Mouse (Mus musculus) liver, embryonic 13.5 days (tissue): ENCODE data around the gene Hcfc1. TPM values are rescaled to one million over a fixed set of nuclear protein-coding genes. Genes with fewer than 3 reads are reported as not detected.

Experiments
- ATAC-seq: fragments of 200-750 bp; cut with Nextera tagmentation; 2 replicates; pipeline ENCODE4 v1.8.0; 2017; ENCODE audit warnings: low read depth, mild to moderate bottlenecking, moderate number of reproducible peaks, moderate library complexity
- DNase-seq: peaks from one replicate; pipeline ENCODE4 v3.0.0; 2022
- H3K27ac ChIP-seq: fragments of 300-500 bp; sonication (generic); 2 replicates; pipeline ENCODE4 v1.5.1; 2015; ENCODE audit warnings: moderate library complexity, mild to moderate bottlenecking, inconsistent platforms
- H3K27me3 ChIP-seq: fragments of 300-500 bp; sonication (generic); 2 replicates; pipeline ENCODE4 v1.6.1; 2015; ENCODE audit warnings: mild to moderate bottlenecking, inconsistent platforms
- H3K36me3 ChIP-seq: fragments of 300-500 bp; sonication (generic); 2 replicates; pipeline ENCODE4 v1.6.1; 2015; ENCODE audit warnings: mild to moderate bottlenecking, inconsistent platforms
- H3K4me1 ChIP-seq: fragments of 300-500 bp; sonication (generic); replicated peaks from 2 replicates; pipeline ENCODE4 v1.6.1; 2015; ENCODE audit warnings: inconsistent platforms
- H3K4me2 ChIP-seq: fragments of 300-500 bp; sonication (generic); 2 replicates; pipeline ENCODE4 v1.6.1; 2015; ENCODE audit warnings: inconsistent platforms, mild to moderate bottlenecking, moderate library complexity
- H3K4me3 ChIP-seq: fragments of 300-500 bp; sonication (generic); replicated peaks from 2 replicates; pipeline ENCODE4 v1.5.1; 2015; ENCODE audit warnings: mild to moderate bottlenecking, inconsistent platforms
- H3K9ac ChIP-seq: fragments of 300-500 bp; sonication (generic); 2 replicates; pipeline ENCODE4 v1.6.1; 2015; ENCODE audit warnings: mild to moderate bottlenecking, inconsistent platforms
- H3K9me3 ChIP-seq: fragments of 300-500 bp; sonication (generic); replicated peaks from 2 replicates; pipeline ENCODE4 v1.6.1; 2016; ENCODE audit warnings: inconsistent platforms
- WGBS: fragments of 180-500 bp; shearing (Covaris S2); methylation state at CpG from one replicate; pipeline ENCODE4 v1.1.7; 2015; ENCODE audit not compliant: insufficient replicate concordance; 5-methylcytosine and 5-hydroxymethylcytosine counted together
- polyA plus RNA-seq: library from polyadenylated mRNA; unstranded; fragments of >200 nt; fragmentation: Nextera tagmentation; extraction: Ambion mirVana; gene quantifications from 2 replicates; pipeline ENCODE4 v1.2.1, GENCODE M21; 2015

Hcfc1 gene
- 34.9 and 38.5 TPM in 2 replicates for polyA plus RNA-seq

DNA sequence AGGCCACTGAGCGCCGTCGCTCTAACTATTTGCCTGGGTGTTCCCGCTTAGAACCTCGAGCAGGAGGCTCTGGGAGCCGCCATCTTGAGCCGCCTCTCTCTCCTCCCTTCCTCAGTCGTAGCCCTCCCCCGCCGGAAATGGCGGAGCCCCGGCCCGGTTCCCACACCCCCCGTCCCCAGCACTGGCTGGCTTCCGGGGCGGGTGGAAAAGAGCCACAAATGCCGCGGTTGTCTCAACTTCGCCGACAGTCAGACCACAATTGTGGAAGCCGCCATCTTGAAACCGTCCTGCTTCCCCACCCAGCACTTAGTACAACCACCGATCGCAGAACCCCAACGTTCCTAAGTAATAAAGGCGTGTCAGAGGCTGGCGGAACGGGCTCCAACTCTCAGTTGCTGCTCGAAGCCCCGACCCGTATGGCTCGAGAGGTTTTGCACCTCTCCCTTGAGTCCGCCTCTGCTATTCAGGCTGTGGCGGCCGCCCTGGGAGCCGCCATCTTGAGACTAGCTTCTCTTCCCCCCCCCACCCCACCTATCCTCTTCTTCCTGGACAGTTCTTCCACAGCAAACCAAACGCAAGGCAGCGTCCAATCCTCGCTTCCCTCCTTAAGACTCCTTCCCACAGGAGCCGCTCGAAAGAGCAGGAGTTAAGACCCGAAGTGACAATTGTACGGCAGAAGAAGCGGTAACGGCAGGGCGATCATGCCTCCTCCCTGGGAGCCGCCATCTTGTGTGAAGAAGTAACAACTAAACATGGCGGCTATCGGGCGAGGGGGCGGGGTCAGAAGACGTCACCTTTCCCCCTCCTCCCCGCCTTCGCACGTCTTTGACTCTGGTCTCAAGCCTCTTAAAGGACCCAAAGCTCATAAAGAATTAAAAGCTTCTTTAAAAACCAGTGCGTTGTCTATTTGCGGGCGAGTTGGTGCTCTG lies at the start of gene Hcfc1:
Gene Hcfc1 (minus strand): TSS at position 110 of the 929 bp plus-strand sequence.
- peak; percentile 35 for ATAC-seq
- H3K36me3 ChIP-seq: peaks cover 31% of the 10 kb centered on the region
- H3K27me3 ChIP-seq: no peaks in the 10 kb centered on the region
- peaks cover 50% of the 10 kb centered on the region for H3K4me1 ChIP-seq
- 10% methylated on average over 58 of the region's 58 CpGs for WGBS
- H3K4me3 ChIP-seq: peak within 1 kb of the TSS; percentile 83
- H3K9ac ChIP-seq: peak within 1 kb of the TSS; percentile 88
- peak; percentile 82 for DNase-seq
- no peaks in the 10 kb centered on the region for H3K9me3 ChIP-seq
- H3K4me2 ChIP-seq: peak within 1 kb of the TSS; percentile 85
- H3K27ac ChIP-seq: peak within 1 kb of the TSS; percentile 98

DNA sequence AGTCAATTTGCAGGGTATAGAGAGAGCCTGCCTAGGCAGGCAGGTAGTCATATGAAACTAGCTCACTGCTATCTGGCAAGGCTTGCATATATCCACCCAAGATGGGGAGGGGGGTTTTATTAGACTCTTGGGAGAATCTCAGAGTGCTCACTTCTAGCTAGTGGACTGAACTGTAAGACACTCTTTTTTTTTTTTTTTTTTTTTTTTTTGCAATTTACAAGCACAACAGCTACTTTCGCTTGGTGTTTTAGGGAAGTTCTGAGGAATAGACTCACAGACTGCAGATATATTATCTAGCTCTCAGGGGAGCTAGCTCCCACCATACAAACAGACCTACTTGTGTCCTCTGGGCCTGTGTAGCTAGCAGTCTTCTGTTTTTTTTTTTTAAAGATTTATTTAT lies 48.4 kb upstream of the Hcfc1 start:
- Histone ChIP-seq H3K27me3 (no peaks in the 10 kb centered on the region), H3K9me3 (no peaks in the 10 kb centered on the region), H3K36me3 (peaks cover 25% of the 10 kb centered on the region), H3K4me3 (no peak overlapping the region), H3K4me2 (no peak overlapping the region), H3K4me1 (0 out of 2 replicates have a peak, but pooled peaks cover 5% of the 10 kb centered on the region), H3K9ac (no peak overlapping the region), H3K27ac (no peak overlapping the region)
- ATAC-seq (no peak), DNase-seq (no peak)
- WGBS: 93% methylated on average over 1 of the region's 1 CpGs

DNA sequence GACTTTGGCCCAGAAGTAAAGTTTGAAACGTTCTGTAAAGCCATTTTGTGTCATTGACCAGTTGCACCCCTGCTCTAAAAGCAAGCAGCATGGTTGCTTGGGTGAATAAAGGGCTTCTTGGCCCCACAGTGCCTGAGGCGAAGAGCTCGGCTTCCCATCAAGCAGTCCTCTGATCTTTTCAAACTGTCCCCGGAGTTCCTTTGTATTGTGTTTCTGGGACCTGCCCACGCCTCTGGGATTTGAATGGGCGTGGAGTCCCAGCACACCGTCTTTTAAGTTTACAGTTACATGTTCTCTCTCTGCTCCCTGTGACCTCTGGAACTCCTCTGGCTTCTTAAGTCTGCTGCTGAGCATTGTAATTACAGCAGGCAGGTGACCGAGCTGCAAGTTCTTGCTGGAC lies 41.9 kb upstream of the Hcfc1 start:
- H3K27ac ChIP-seq: no peak overlapping the region
- H3K9ac ChIP-seq: no peak overlapping the region
- 65% methylated on average over 8 of the region's 8 CpGs for WGBS
- H3K27me3 ChIP-seq: no peaks in the 10 kb centered on the region
- H3K4me1 ChIP-seq: no peaks in the 10 kb centered on the region
- no peaks in the 10 kb centered on the region for H3K9me3 ChIP-seq
- H3K4me3 ChIP-seq: no peak overlapping the region
- ATAC-seq: no peak
- no peaks in the 10 kb centered on the region for H3K36me3 ChIP-seq
- no peak for DNase-seq
- no peak overlapping the region for H3K4me2 ChIP-seq

DNA sequence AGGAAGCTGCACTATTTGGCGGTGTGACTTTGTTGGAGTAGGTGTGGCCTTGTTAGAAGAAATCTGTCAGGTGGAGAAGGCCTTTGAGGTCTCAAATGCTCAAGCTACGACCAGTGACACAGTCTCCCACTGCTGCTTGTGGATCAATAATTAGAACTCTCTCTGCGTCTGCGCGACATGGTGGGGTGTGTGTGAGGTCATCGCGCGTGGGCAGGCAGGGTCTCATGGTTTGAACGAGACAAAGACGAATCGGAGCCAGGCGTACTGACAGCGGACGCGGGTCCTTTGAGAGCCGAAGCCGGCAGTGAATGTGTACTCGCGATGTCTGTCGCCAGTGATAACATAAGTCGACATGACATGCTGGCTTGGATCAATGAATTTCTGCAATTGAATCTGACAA lies 40.2 kb upstream of the Hcfc1 start:
- WGBS: 78% methylated on average over 21 of the region's 21 CpGs
- no peaks in the 10 kb centered on the region for H3K9me3 ChIP-seq
- H3K4me2 ChIP-seq: no peak overlapping the region
- H3K36me3 ChIP-seq: no peaks in the 10 kb centered on the region
- H3K4me3 ChIP-seq: no peak overlapping the region
- no peaks in the 10 kb centered on the region for H3K27me3 ChIP-seq
- DNase-seq (no peak), ATAC-seq (no peak)
- no peak overlapping the region for H3K27ac ChIP-seq
- no peaks in the 10 kb centered on the region for H3K4me1 ChIP-seq
- no peak overlapping the region for H3K9ac ChIP-seq

DNA sequence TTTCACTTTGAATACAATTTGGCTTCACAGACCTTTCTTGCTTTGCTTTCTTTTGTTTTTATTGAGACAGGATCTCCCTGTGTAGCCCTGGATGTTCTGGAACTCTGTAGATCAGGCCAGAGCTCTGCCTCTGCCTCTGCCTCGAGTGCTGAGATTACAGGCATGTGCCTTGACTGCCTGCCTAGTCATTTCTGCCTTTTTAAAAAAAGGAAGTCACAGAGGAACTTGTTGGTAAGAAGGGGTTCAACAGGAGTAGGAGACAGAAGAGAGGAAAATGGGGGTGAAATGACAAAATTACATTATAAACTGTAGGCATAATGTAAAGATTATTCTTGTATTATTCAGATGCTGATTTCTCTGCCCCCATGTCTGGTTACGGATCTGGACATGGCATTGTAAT lies 37.5 kb upstream of the Hcfc1 start:
- H3K27ac ChIP-seq: no peak overlapping the region
- no peaks in the 10 kb centered on the region for H3K36me3 ChIP-seq
- WGBS: 46% methylated on average over 2 of the region's 2 CpGs
- no peak overlapping the region for H3K9ac ChIP-seq
- H3K4me1 ChIP-seq: peaks cover 19% of the 10 kb centered on the region
- H3K9me3 ChIP-seq: no peaks in the 10 kb centered on the region
- H3K4me3 ChIP-seq: no peak overlapping the region
- H3K4me2 ChIP-seq: no peak overlapping the region
- no peaks in the 10 kb centered on the region for H3K27me3 ChIP-seq
- ATAC-seq (no peak), DNase-seq (no peak)

DNA sequence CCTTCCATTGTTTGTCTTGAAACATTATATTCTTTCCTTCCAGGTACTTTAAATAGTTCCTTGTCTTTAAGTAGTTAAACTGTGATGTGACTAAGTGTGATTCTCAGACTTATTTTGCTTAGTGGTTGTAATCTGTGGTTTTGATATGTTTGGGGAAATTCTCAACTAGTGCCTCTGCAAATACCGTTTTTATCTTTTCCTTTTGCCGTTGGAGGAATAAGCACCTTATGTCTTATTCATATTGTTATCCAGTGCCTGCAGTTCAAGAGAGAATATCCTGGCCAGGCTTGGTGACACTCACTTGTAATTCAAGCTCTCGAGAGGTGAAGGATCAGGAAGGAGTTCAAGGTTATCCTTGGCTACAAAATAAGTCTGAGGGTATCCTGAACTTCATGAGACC lies 34.9 kb upstream of the Hcfc1 start:
- no peak overlapping the region for H3K9ac ChIP-seq
- ATAC-seq: no peak
- no peak overlapping the region for H3K4me2 ChIP-seq
- H3K27ac ChIP-seq: no peak overlapping the region; the same call in 1 of the 2 replicates
- no peak overlapping the region for H3K4me3 ChIP-seq
- H3K27me3 ChIP-seq: no peaks in the 10 kb centered on the region
- WGBS: 48% methylated on average over 3 of the region's 3 CpGs
- DNase-seq: no peak
- no peaks in the 10 kb centered on the region for H3K9me3 ChIP-seq
- peaks cover 36% of the 10 kb centered on the region for H3K4me1 ChIP-seq
- no peaks in the 10 kb centered on the region for H3K36me3 ChIP-seq

DNA sequence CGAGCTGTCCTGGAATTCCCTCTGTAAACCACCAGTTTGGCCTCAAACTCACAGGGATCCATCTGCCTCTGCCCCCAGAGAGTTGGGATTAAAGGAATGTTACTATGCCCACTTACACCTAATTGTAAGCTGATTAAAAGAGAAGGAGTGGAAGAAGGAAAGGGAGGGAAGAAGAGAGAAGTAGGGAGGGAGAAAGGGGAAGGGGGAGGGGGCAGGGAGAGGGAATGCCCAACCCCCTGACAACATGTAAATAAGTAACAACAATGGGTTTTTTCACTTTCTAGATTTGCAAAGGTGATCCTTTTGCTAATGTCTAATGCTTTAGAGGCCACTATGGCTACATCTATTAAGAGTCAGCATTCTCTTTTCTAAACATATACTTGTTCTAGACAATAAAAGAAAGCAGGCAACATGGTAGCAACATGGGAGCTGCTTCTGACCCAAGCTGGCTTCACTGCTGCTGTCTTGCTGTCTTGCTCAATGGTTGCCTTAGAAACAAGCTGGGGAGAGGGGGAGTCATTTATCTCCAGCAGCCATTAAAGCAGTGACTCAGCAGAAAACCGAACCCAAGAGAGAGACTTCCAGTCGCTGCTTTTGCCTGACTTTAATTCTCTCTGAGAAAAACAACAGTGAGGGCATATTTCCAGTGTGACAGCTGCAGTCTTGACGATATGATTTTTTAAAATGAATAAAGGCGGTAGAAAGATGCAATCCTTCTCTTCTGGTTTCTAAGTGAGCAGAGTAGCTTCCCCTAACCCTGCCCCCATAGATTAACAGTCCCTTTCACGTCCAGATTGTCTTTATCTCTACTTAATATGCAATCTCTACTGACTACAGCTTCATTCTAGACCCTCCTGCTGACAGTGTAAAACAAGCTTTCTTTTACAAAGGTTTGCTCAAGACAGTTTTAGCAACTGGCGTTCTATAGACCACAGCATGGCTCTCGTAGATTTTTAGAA lies 33.0 kb upstream of the Hcfc1 start:
- peak; percentile 69 for DNase-seq
- WGBS: 18% methylated on average over 8 of the region's 8 CpGs
- peak overlapping the region; percentile 51; the same call in 1 of the 2 replicates for H3K9ac ChIP-seq
- peak; percentile 94 for ATAC-seq
- H3K9me3 ChIP-seq: no peaks in the 10 kb centered on the region
- H3K4me1 ChIP-seq: peaks cover 39% of the 10 kb centered on the region
- H3K27ac ChIP-seq: peak overlapping the region; percentile 88
- no peaks in the 10 kb centered on the region for H3K36me3 ChIP-seq
- peak overlapping the region; percentile 43 for H3K4me2 ChIP-seq
- H3K27me3 ChIP-seq: no peaks in the 10 kb centered on the region
- H3K4me3 ChIP-seq: peak overlapping the region; percentile 18

DNA sequence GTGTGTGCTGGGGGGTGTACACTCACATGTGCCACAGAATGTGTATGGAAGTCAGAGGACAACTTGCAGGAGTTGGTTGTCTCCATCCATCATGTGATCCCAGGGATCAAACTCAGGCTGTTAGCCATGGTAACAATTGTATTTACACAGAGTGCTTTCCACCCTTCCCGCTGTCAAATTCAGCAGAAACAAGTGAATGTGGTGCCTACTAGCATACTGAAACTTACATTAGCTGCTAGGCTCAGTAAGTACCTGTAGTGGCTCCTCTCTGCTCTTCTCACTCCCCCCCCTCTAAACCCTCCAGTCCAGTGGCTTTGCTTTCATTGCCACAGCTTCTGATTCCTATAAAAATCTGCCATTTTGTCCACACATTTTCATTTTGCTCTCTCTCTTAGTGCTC lies 11.6 kb upstream of the Hcfc1 start:
- WGBS: 56% methylated on average over 1 of the region's 1 CpGs
- no peaks in the 10 kb centered on the region for H3K36me3 ChIP-seq
- no peak for ATAC-seq
- no peaks in the 10 kb centered on the region for H3K4me1 ChIP-seq
- H3K4me2 ChIP-seq: no peak overlapping the region
- no peaks in the 10 kb centered on the region for H3K27me3 ChIP-seq
- DNase-seq: no peak
- no peak overlapping the region for H3K4me3 ChIP-seq
- no peaks in the 10 kb centered on the region for H3K9me3 ChIP-seq
- no peak overlapping the region for H3K27ac ChIP-seq
- H3K9ac ChIP-seq: no peak overlapping the region

DNA sequence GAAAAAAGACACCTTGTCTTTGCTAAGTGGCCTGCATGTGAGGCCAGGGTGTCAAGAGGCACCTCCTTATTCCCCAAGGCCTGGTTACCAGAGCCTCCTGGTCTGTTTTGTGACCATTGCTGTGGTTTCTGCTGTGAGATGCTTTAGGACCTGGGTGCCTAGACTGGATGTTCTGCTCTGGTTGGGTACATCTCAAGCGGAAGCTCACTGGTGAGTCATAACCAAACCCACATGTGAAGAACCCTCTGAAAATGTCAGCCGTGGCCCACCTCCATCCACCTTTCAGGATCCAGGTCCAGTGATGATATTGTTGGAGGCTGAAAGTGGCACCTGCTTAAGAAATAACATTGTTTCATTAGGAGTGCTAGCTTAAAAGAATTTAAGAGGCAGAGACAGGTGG lies 10.1 kb upstream of the Hcfc1 start:
- no peak for DNase-seq
- Histone ChIP-seq H3K4me3 (no peak overlapping the region), H3K9me3 (no peaks in the 10 kb centered on the region), H3K9ac (no peak overlapping the region), H3K36me3 (no peaks in the 10 kb centered on the region), H3K27me3 (no peaks in the 10 kb centered on the region), H3K4me2 (no peak overlapping the region), H3K27ac (no peak overlapping the region), H3K4me1 (peaks cover 14% of the 10 kb centered on the region)
- WGBS: 81% methylated on average over 2 of the region's 2 CpGs
- ATAC-seq: no peak

DNA sequence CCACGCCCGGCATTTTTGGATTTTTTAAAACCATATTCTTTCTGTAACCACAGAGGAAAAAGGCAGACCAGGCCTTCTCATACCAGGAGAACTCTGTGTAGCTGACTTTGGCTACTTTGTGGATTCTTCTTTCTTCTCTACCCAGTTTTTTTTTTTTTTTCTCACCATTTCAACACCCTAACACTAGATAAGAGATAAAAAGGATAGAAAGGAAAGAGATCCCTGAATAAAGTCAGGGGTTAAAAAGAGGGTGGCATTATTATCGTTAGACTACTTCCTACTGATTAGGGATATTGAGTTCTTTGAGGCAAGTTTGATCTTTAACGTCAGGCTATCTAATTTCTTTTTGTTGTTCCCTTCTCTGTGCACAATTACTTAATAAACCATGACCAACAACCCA lies 6.6 kb upstream of the Hcfc1 start:
- ATAC-seq: no peak
- H3K27ac ChIP-seq: peak overlapping the region; percentile 98; the same call in 1 of the 2 replicates
- H3K9ac ChIP-seq: no peak overlapping the region

DNA sequence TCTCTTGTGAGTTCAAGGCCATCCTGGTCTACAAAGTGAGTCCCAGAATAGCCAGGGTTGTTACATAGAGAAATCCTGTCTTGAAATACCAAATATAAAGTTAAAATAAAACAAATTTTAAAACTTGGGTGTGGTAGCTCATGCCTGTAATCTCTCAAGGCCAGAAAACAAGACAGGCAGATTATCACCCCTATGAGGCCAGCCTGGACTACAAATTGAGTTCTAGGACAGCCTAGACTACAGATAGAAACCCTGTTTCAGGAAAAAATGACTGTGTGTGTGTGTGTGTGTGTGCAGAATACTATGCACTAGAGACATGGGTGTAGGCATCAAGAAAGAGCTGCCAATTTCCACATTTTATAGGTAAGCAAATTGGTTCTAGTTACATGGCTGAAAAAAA lies 4.6 kb upstream of the Hcfc1 start:
- Histone ChIP-seq H3K9me3 (no peaks in the 10 kb centered on the region), H3K4me2 (peak overlapping the region; percentile 55), H3K36me3 (no peaks in the 10 kb centered on the region), H3K4me3 (no peak overlapping the region), H3K27ac (peak overlapping the region; percentile 98), H3K27me3 (no peaks in the 10 kb centered on the region), H3K9ac (peak overlapping the region; percentile 40), H3K4me1 (peaks cover 31% of the 10 kb centered on the region)
- peak; percentile 42 for ATAC-seq
- DNase-seq: peak; percentile 22

More for the DNA sequence above, 6.6 kb upstream of the Hcfc1 start:
- Histone ChIP-seq H3K4me2 (no peak overlapping the region), H3K4me1 (peaks cover 31% of the 10 kb centered on the region), H3K4me3 (no peak overlapping the region), H3K27me3 (no peaks in the 10 kb centered on the region), H3K36me3 (no peaks in the 10 kb centered on the region), H3K9me3 (no peaks in the 10 kb centered on the region)
- no peak for DNase-seq
- 48% methylated on average over 4 of the region's 4 CpGs for WGBS
